Mouse (Mus musculus) brain, embryonic 14.5 days (tissue): Measurements from ENCODE around the gene Ss18l1.

ENCODE experiments used
- CTCF ChIP-seq: fragments of 200-500 bp; IDR thresholded peaks from 2 replicates; pipeline ENCODE4 v1.5.1; 2012; ENCODE audit warnings: inconsistent platforms, mild to moderate bottlenecking, moderate library complexity, borderline replicate concordance; ENCODE audit not compliant: insufficient read depth, insufficient read length; ENCODE audit errors: extremely low read depth
- POLR2A ChIP-seq: fragments of 200-500 bp; IDR thresholded peaks from 2 replicates; pipeline ENCODE4 v1.6.1; 2012; ENCODE audit warnings: mild to moderate bottlenecking, inconsistent platforms, borderline replicate concordance; ENCODE audit not compliant: poor library complexity, insufficient read depth, insufficient read length, severe bottlenecking; ENCODE audit errors: extremely low read depth

- TF ChIP-seq POLR2A: no peak
- no peak for TF ChIP-seq CTCF
Observed at GRCm38 (mm10) chr2:180031270-180031669, 11.0 kb upstream of the Ss18l1 start.
